Mouse (Mus musculus) hindbrain, embryonic 14.5 days (tissue): ENCODE data around the gene Ccnh. TPM values are rescaled to one million over a fixed set of nuclear protein-coding genes. Genes with fewer than 3 reads are reported as not detected.

ENCODE experiments used
- ATAC-seq: fragments of 200-750 bp; cut with Nextera tagmentation; 2 replicates; pipeline ENCODE4 v1.8.0; 2017; ENCODE audit warnings: moderate number of reproducible peaks, mild to moderate bottlenecking, moderate TSS enrichment, moderate library complexity; ENCODE audit not compliant: low FRiP score
- DNase-seq: peaks from one replicate; pipeline ENCODE4 v3.0.0-alpha.2; 2015; ENCODE audit warnings: low spot score
- H3K27ac ChIP-seq: fragments of 300-500 bp; sonication (generic); 2 replicates; pipeline ENCODE4 v1.5.1; 2014; ENCODE audit warnings: mild to moderate bottlenecking, moderate library complexity
- H3K27me3 ChIP-seq: fragments of 300-500 bp; sonication (generic); 2 replicates; pipeline ENCODE4 v1.6.1; 2014; ENCODE audit warnings: mild to moderate bottlenecking, low read length, mixed read lengths; ENCODE audit not compliant: control insufficient read depth, insufficient read depth
- H3K36me3 ChIP-seq: fragments of 300-500 bp; sonication (generic); replicated peaks from 2 replicates; pipeline ENCODE4 v1.6.1; 2014; ENCODE audit not compliant: control insufficient read depth, insufficient read depth
- H3K4me1 ChIP-seq: fragments of 300-500 bp; sonication (generic); replicated peaks from 2 replicates; pipeline ENCODE4 v1.6.1; 2014; ENCODE audit warnings: antibody characterized with exemption, low read length, mixed read lengths; ENCODE audit not compliant: control insufficient read depth, insufficient read depth
- H3K4me2 ChIP-seq: fragments of 300-500 bp; sonication (generic); replicated peaks from 2 replicates; pipeline ENCODE4 v1.6.1; 2014; ENCODE audit warnings: mild to moderate bottlenecking, moderate library complexity
- H3K4me3 ChIP-seq: fragments of 300-500 bp; sonication (generic); replicated peaks from 2 replicates; pipeline ENCODE4 v1.5.1; 2014; ENCODE audit warnings: mild to moderate bottlenecking, low read length
- H3K9ac ChIP-seq: fragments of 300-500 bp; sonication (generic); 2 replicates; pipeline ENCODE4 v1.6.1; 2014
- H3K9me3 ChIP-seq: fragments of 300-500 bp; sonication (generic); 2 replicates; pipeline ENCODE4 v1.6.1; 2016; ENCODE audit warnings: low read length; ENCODE audit not compliant: control insufficient read depth
- WGBS: fragments of 180-500 bp; shearing (Covaris S2); extraction: QIAGEN DNeasy Blood & Tissue Kit; methylation state at CpG from one replicate; pipeline ENCODE4 v1.1.7; 2014; 5-methylcytosine and 5-hydroxymethylcytosine counted together
- polyA plus RNA-seq: library from polyadenylated mRNA; unstranded; fragments of >200 nt; fragmentation: Nextera tagmentation; extraction: Ambion mirVana; gene quantifications from 2 replicates; pipeline ENCODE4 v1.2.1, GENCODE M21; 2014

The Ccnh gene
- polyA plus RNA-seq, 1 experiment from 2014 or later: 97.6 TPM

- peaks cover 45% of the 10 kb centered on the region for H3K36me3 ChIP-seq
- no peak for ATAC-seq
- WGBS: over 99% methylated on average over 6 of the region's 6 CpGs
These were observed 19.4 kb downstream of the Ccnh start for GRCm38 (mm10) chr13:85208656-85209055.

GRCm38 (mm10) chr13:85210353-85210752 is 21.1 kb downstream of the Ccnh start:
- Histone ChIP-seq H3K27me3 (no peaks in the 10 kb centered on the region), H3K36me3 (peaks cover 45% of the 10 kb centered on the region), H3K27ac (no peak overlapping the region), H3K4me1 (no peaks in the 10 kb centered on the region), H3K4me2 (no peak overlapping the region), H3K9me3 (no peaks in the 10 kb centered on the region), H3K4me3 (no peak overlapping the region), H3K9ac (no peak overlapping the region)
- WGBS: 75% methylated on average over 1 of the region's 1 CpGs
- DNase-seq (no peak), ATAC-seq (no peak)

More at GRCm38 (mm10) chr13:85208656-85209055, 19.4 kb downstream of the Ccnh start:
- Histone ChIP-seq H3K9me3 (no peaks in the 10 kb centered on the region), H3K9ac (no peak overlapping the region), H3K4me2 (no peak overlapping the region), H3K4me1 (no peaks in the 10 kb centered on the region), H3K27me3 (no peaks in the 10 kb centered on the region), H3K4me3 (no peak overlapping the region), H3K27ac (no peak overlapping the region)
- no peak for DNase-seq

DNA sequence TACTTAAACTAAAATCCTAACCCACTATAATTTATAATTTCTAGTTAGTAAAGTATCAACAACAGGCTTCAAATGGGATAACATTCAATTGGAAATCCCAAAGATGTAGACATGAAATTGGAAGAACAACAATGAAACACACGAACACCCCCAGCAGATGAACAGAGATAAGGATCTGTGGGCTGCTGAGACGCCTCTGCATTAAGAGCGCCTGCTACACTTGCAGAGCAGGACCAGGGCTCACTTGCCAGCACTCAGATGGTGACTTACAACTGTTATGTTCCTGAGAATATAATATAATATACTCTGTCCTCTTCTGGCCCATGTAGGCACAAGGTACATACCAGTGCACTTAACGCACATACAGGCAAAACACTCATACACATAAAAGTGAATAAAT is 29.4 kb downstream of the Ccnh start:
- ATAC-seq (no peak), DNase-seq (no peak)
- H3K4me2 ChIP-seq: no peak overlapping the region
- H3K36me3 ChIP-seq: peaks cover 56% of the 10 kb centered on the region
- no peaks in the 10 kb centered on the region for H3K9me3 ChIP-seq
- H3K27ac ChIP-seq: no peak overlapping the region
- no peak overlapping the region for H3K4me3 ChIP-seq
- no peaks in the 10 kb centered on the region for H3K4me1 ChIP-seq
- WGBS: 86% methylated on average over 4 of the region's 4 CpGs
- no peak overlapping the region for H3K9ac ChIP-seq
- H3K27me3 ChIP-seq: no peaks in the 10 kb centered on the region

- no peaks in the 10 kb centered on the region for H3K9me3 ChIP-seq
- no peak overlapping the region for H3K27ac ChIP-seq
- H3K27me3 ChIP-seq: no peaks in the 10 kb centered on the region
- H3K4me3 ChIP-seq: no peak overlapping the region
- no peak overlapping the region for H3K4me2 ChIP-seq
- H3K36me3 ChIP-seq: peaks cover 28% of the 10 kb centered on the region
- 92% methylated on average over 7 of the region's 7 CpGs for WGBS
- no peak overlapping the region for H3K9ac ChIP-seq
- ATAC-seq (peak; percentile 43; the same call in 1 of the 2 replicates), DNase-seq (no peak)
- no peaks in the 10 kb centered on the region for H3K4me1 ChIP-seq
These were observed 49.6 kb downstream of the Ccnh start for GRCm38 (mm10) chr13:85238760-85239159.

Other genes with a start within 250 kb of the Ccnh start
- 70.2 and 73.5 TPM in 2 replicates for gene Rasa1, start 99.7 kb downstream of the Ccnh start, polyA plus RNA-seq